Mouse (Mus musculus) brain, embryonic 14.5 days (tissue): Measurements from ENCODE around the gene Rnf40. TPM values are rescaled to one million over a fixed set of nuclear protein-coding genes. Genes with fewer than 3 reads are reported as not detected.
"Not testable (repeated sequence)": the region's sequence is repeated elsewhere in the genome, so short reads cannot be mapped to it uniquely, and the experiment has no call there.

ENCODE experiments used
- DNase-seq: peaks from one replicate; pipeline ENCODE4 v3.0.0-alpha.2; 2011; ENCODE audit warnings: low read depth
- CTCF ChIP-seq: fragments of 200-500 bp; IDR thresholded peaks from 2 replicates; pipeline ENCODE4 v1.5.1; 2012; ENCODE audit warnings: inconsistent platforms, mild to moderate bottlenecking, moderate library complexity, borderline replicate concordance; ENCODE audit not compliant: insufficient read depth, insufficient read length; ENCODE audit errors: extremely low read depth
- POLR2A ChIP-seq: fragments of 200-500 bp; IDR thresholded peaks from 2 replicates; pipeline ENCODE4 v1.6.1; 2012; ENCODE audit warnings: mild to moderate bottlenecking, inconsistent platforms, borderline replicate concordance; ENCODE audit not compliant: poor library complexity, insufficient read depth, insufficient read length, severe bottlenecking; ENCODE audit errors: extremely low read depth
- polyA plus RNA-seq: library from polyadenylated mRNA; depleted of rRNA; stranded (reverse); fragments of >200 nt; gene quantifications from 2 replicates; pipeline ENCODE4 v1.2.3, GENCODE M21; 2012; rRNA removed

The Rnf40 gene
- polyA plus RNA-seq, 1 experiment, result 56.0 TPM

DNA sequence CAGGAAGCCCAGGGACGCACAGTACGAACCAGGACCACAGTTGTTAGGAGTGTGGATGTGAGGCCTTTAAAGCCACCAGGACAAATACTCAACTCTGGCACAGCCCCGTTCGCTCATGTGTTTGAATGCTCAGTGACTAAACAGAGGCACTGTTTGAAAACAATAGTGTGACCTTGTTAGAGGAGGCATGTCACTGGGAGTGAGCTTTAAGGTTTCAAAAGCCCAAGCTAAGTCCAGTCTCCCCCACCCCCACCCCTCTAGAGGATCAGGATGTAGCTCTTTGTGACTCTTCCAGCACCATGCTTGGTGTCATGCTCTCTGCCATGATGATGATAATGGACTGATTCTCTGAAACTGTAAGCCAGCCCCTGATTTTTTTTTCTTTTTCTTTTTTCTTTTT lies 42.8 kb downstream of the Rnf40 start:
- no peak for TF ChIP-seq CTCF
- TF ChIP-seq POLR2A, result no peak
- DNase-seq, result no peak

DNA sequence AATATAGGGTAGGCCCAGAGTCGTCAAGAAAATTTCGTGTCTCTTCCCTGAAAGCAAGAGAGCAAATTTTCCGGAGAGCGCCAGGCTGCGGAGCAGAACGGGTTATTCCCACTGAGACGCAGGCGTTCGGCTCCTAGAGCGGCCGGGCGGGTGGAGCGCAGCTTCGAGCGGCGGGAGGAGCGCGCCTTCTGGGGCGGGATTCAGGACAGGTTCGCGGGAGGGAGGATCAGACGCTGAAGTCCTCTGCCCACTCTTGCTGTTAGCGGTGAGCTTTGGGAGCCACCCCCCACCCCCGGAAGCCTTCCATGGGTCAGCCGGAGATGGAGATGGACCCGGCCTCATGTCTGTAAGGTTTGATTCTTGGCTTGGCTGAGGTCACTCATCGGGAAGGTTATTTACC lies 48.4 kb downstream of the Rnf40 start:
- TF ChIP-seq CTCF (no peak), POLR2A (peak; percentile 17; the same call in 1 of the 2 replicates)
- peak; percentile 93 for DNase-seq

GRCm38 (mm10) chr7:127641260-127641659 lies 52.7 kb downstream of the Rnf40 start:
- no peak for DNase-seq
- TF ChIP-seq POLR2A (no peak), CTCF (no peak)

DNA sequence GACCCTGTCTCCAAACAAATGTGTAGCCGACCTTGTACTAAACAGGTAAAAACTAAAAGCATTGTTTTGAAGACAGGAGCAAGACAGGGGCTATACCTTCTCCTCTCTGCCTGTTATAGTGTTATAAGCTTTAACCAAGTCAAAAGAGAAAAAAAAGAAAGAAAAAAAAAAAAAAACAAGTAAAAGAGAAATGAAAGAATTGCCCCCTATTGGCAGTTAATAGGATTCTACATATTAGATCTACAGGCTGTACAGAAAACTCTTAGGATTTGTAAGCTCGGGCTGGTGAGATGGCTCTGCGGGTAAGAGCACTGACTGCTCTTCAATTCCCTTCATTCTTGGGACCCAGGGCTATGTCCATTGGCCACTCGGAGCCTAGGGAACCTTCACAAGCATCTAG lies 53.7 kb downstream of the Rnf40 start:
- DNase-seq, result no peak
- TF ChIP-seq CTCF, result no peak
- no peak for TF ChIP-seq POLR2A

- DNase-seq, result no peak
- TF ChIP-seq POLR2A (no peak), CTCF (no peak)
Observed at GRCm38 (mm10) chr7:127646363-127646762, 57.8 kb downstream of the Rnf40 start.

DNA sequence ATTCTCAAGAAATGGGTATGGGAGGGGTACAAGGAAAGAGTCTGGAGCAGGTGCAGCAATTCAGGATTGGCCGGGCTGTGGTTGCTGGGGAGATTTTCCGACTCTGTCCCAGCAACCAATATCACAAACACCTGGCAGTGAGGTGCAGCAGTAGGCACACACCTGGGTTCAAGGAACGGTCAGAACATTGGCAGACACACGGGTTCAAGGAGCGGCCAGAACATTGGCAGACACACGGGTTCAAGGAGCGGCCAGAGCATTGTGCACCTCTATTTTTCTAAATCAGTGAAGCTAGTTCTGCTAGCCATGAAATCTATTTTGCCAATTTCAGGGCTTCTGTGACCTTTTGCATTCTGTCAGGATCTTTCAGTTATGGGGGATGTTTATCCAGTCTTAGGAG lies 59.0 kb downstream of the Rnf40 start:
- DNase-seq, result not testable (repeated sequence)

DNA sequence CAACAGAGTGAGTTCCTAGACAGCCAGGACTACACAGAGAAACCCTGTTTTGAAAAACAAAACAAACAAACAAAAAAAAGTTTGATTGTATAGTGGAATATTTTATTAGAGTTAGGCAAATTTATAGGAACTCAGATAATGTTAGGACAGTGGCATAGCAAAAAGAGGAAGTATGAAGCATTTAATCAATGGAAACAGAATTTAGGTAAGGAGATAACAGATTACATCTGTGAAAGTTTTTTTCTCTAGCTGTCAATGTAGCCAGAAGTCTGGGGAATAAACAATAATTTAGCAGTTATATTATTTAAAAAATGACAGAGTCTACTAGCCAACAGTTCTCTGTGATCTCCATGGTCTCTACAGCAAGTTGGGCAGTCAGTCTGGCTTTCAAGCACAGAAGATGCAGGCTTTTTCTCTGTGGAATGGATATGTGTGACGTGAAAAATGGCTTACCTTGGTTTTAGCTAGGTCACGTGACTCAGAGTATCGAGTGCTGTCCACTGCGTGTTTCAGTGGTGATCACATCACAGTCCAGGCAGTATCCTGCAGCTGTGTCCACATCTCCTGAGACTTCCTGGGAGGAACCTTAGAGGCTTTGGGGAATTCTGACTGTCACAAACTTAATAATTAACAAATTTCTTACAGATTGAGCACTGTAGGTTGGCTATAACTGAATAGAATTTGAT lies 60.1 kb downstream of the Rnf40 start:
- DNase-seq, result no peak
- no peak for TF ChIP-seq POLR2A
- TF ChIP-seq CTCF, result no peak

GRCm38 (mm10) chr7:127649206-127649605 lies 60.6 kb downstream of the Rnf40 start:
- no peak for DNase-seq
- TF ChIP-seq CTCF (no peak), POLR2A (no peak)

GRCm38 (mm10) chr7:127651624-127652023 lies 63.1 kb downstream of the Rnf40 start:
- TF ChIP-seq POLR2A, result no peak
- TF ChIP-seq CTCF, result no peak
- DNase-seq, result no peak

- no peak for TF ChIP-seq CTCF
- no peak for TF ChIP-seq POLR2A
- peak; percentile 24 for DNase-seq
Observed at GRCm38 (mm10) chr7:127652050-127652449, 63.5 kb downstream of the Rnf40 start.

DNA sequence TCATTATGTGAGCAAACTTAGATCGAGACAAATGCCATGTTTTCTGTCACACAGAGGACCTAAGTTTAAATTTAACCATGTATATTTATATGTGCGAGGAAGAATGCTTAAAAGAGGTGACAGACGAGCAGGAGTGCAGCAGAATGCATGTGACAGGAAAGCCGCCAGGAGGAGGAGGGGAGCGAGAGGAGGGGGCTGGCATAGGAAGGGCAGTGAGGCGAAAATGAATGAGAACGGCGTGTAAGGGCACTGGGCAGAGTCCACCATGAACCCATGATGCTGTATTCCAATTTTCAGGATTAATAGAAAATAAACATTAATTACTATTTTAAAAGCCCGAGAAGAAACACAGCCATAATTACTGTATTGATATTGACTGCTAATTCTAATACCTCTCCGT lies 65.8 kb downstream of the Rnf40 start:
- TF ChIP-seq POLR2A (no peak), CTCF (no peak)

More for the DNA sequence above, 65.8 kb downstream of the Rnf40 start:
- DNase-seq, result peak; percentile 39

Other genes starting within 250 kb of the Rnf40 start
- 44.6 and 50.5 TPM in 2 replicates for gene Zfp768, start 243.2 kb upstream of the Rnf40 start, polyA plus RNA-seq
- gene Zfp747, start 212.7 kb upstream of the Rnf40 start, polyA plus RNA-seq, result 7.6 and 7.8 TPM in 2 replicates
- gene 9130019O22Rik, start 201.6 kb upstream of the Rnf40 start, polyA plus RNA-seq, result 4.5 and 4.9 TPM in 2 replicates
- 8.9 and 11.0 TPM in 2 replicates for gene E430018J23Rik, start 195.1 kb upstream of the Rnf40 start, polyA plus RNA-seq
- gene Zfp764, start 181.9 kb upstream of the Rnf40 start, polyA plus RNA-seq, result 4.4 and 5.5 TPM in 2 replicates
- gene Zfp688, start 166.7 kb upstream of the Rnf40 start, polyA plus RNA-seq, result 21.0 and 28.2 TPM in 2 replicates
- 14.0 and 14.5 TPM in 2 replicates for gene Zfp689, start 139.6 kb upstream of the Rnf40 start, polyA plus RNA-seq
- 73.5 and 104 TPM in 2 replicates for gene Prr14, start 129.2 kb upstream of the Rnf40 start, polyA plus RNA-seq
- 20.6 and 47.0 TPM in 2 replicates for gene Fbrs, start 109.6 kb upstream of the Rnf40 start, polyA plus RNA-seq
- gene Srcap, start 76.8 kb upstream of the Rnf40 start, polyA plus RNA-seq, result 18.6 and 44.1 TPM in 2 replicates
- gene Gm42715, start 69.2 kb upstream of the Rnf40 start, polyA plus RNA-seq, result 15.5 and 19.2 TPM in 2 replicates
- gene Tmem265, start 27.4 kb upstream of the Rnf40 start, polyA plus RNA-seq, result 2.0 and 3.2 TPM in 2 replicates
- 108 and 126 TPM in 2 replicates for gene Phkg2, start 15.4 kb upstream of the Rnf40 start, polyA plus RNA-seq
- gene Ccdc189, start 172 bp upstream of the Rnf40 start, polyA plus RNA-seq, result 11.9 and 16.0 TPM in 2 replicates
- 38.7 and 44.4 TPM in 2 replicates for gene Zfp629, start 27.0 kb downstream of the Rnf40 start, polyA plus RNA-seq
- gene Bcl7c, start 120.2 kb downstream of the Rnf40 start, polyA plus RNA-seq, result 51.0 and 78.6 TPM in 2 replicates
- 8.0 and 12.2 TPM in 2 replicates for gene Ctf1, start 124.0 kb downstream of the Rnf40 start, polyA plus RNA-seq
- gene Ctf2, start 143.4 kb downstream of the Rnf40 start, polyA plus RNA-seq, result not detected in 2 replicates
- gene Fbxl19, start 155.8 kb downstream of the Rnf40 start, polyA plus RNA-seq, result 138 and 171 TPM in 2 replicates
- 9.3 and 11.2 TPM in 2 replicates for gene Orai3, start 181.0 kb downstream of the Rnf40 start, polyA plus RNA-seq
- gene Setd1a, start 187.9 kb downstream of the Rnf40 start, polyA plus RNA-seq, result 8.9 and 23.2 TPM in 2 replicates
- not detected in 2 replicates for gene Gm49388, start 196.8 kb downstream of the Rnf40 start, polyA plus RNA-seq
- 13.8 and 14.2 TPM in 2 replicates for gene Hsd3b7, start 211.8 kb downstream of the Rnf40 start, polyA plus RNA-seq
- 35.3 and 36.0 TPM in 2 replicates for gene Stx4a, start 235.5 kb downstream of the Rnf40 start, polyA plus RNA-seq
- 79.9 and 128 TPM in 2 replicates for gene Stx1b, start 235.8 kb downstream of the Rnf40 start, polyA plus RNA-seq